Mouse (Mus musculus) testis, adult 2 months (tissue): ENCODE measurements around the gene Tnrc6b.

Experiments used
- CTCF ChIP-seq: fragments of 200-500 bp; IDR thresholded peaks from 2 replicates; pipeline ENCODE4 v1.5.1; 2012; ENCODE audit warnings: low read depth, mild to moderate bottlenecking, inconsistent platforms, low read length, moderate library complexity; ENCODE audit not compliant: control insufficient read depth, insufficient read depth, insufficient replicate concordance
- POLR2A ChIP-seq: fragments of 200-500 bp; IDR thresholded peaks from 2 replicates; pipeline ENCODE4 v1.6.1; 2012; ENCODE audit warnings: low read depth, mild to moderate bottlenecking, inconsistent platforms, low read length, moderate library complexity; ENCODE audit not compliant: control insufficient read depth

DNA sequence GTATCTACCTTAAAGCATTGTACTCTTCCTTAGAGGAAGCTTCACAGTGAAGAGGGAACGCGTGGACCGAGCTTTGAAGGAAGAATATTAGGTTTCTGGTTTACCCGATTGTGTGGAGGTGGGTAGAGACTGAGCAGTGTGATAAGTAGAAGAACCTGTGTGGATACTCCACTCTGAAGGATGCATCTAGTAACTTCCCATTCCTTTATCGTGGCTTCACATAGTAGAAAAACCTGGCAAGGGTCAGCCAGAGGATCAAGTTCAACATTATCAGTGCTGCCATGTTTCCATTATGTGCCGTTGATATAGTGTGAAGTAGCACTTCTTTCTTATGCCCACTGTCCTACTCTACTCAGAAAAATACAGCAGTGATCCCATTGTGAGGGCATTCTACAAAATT, 53.6 kb downstream of the Tnrc6b start:
- TF ChIP-seq POLR2A (no peak), CTCF (no peak)
